Mouse (Mus musculus): ENCODE data around the gene Id3.

DNA sequence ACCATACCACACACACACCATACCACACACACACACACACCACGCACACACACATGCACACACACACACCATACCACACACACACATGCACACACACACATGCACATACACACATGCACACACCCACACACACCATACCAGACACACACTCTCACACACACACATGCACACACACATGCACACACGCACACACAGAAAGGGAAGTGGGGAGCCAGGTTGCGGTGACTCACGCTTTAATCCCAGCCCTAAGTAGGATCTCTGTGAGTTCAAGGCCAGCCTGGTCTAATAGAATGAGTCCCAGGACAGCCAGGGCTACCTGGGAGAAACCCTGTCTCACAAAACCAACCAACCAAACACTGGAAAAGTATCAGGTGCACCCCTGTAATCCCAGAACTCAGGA is 18.7 kb upstream of the Id3 start:
- no peak for TF ChIP-seq POLR2A (IDR thresholded peaks at IDR 0.05; ENCODE audit: insufficient read depth, low read length)
- no peak for TF ChIP-seq CTCF (IDR thresholded peaks at IDR 0.05; ENCODE audit: low read depth, low read length)
- no peak for TF ChIP-seq EP300 (IDR thresholded peaks at IDR 0.05; ENCODE audit: insufficient read depth, low read depth, low read length)

All from ES-Bruce4 (cell line).